Mouse (Mus musculus): ENCODE measurements at regions not wholly inside any gene's neighbourhood (a gene's known extent, or its start where the extent isn't known, plus 50 kb on each side); places are given as distances from the start of the nearest gene placed in this dataset.

DNA sequence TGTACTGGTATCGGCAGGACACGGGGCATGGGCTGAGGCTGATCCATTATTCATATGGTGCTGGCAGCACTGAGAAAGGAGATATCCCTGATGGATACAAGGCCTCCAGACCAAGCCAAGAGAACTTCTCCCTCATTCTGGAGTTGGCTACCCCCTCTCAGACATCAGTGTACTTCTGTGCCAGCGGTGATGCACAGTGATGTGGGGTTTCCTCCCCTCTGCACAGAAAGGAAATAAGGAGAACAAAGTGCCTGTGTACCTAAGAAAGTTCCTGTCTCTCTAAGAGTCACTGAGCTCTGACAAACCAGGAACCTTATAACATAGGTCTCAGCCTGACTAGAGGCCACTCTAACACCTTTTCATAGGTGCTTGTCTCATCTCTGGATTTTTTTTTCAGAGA, 86.3 kb upstream of the 2210010C04Rik start:
- DNase-seq: no peak

DNA sequence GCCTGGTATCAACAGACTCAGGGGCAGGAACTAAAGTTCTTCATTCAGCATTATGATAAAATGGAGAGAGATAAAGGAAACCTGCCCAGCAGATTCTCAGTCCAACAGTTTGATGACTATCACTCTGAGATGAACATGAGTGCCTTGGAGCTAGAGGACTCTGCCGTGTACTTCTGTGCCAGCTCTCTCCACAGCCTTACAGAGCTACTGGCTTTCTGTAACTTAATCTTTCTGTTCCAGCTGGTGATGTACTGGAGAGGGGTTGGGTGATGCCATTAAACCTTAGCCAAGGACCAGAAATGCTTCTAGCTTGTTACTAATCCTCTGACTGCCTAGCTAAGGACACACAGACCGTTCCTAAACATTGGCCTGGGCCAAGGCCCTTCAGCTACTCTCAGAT, 83.9 kb upstream of the 2210010C04Rik start:
- no peak for DNase-seq

DNA sequence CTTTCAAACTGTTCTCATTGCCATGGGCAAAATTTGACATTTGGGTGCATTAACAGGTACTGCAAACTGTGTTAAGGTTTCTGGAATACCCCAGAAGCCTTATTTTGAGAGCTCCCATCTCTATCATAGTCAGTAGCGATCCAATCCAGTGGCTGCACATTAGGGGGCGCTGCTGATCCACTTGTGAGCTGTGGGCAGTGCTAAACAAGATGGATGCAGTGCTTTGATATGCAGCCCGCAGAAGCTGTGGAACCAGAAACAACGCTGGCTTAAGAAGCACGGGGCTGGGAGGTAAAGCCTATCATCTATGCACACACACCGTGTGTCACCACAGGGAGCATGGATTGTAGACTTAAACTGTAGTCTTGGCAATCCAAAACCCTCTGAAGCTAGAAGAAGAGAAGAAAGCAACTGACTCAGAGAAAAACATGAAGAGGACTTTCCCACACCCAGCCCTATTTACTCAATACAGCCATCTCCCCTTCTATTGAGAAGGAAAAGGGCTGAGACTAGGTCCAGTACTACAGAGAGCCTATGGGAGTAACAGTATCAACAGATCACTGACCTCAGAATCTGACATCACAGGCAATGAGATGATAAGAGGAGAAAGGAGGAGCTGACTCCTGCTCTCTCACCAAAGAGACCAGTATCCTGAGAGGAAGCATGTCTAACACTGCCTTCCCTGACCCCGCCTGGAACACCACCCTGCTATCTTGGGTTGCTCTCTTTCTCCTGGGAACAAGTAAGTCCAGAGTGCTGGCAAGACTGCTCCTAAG, 83.1 kb upstream of the 2210010C04Rik start:
- DNase-seq: peak; percentile 15

DNA sequence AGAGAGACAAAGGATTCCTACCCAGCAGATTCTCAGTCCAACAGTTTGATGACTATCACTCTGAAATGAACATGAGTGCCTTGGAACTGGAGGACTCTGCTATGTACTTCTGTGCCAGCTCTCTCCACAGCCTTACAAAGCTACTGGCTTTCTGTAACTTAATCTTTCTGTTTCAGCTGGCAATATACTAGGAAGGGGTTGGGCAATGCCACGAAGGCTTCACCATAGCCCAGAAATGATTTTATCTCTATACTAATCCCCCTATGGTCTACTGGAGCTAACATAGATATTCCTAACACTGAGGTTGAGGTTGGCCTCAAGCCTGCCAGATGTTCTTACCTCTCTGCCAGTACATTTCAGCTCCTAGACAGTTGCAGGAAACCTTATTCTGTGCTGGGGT, 78.6 kb upstream of the 2210010C04Rik start:
- DNase-seq: no peak

DNA sequence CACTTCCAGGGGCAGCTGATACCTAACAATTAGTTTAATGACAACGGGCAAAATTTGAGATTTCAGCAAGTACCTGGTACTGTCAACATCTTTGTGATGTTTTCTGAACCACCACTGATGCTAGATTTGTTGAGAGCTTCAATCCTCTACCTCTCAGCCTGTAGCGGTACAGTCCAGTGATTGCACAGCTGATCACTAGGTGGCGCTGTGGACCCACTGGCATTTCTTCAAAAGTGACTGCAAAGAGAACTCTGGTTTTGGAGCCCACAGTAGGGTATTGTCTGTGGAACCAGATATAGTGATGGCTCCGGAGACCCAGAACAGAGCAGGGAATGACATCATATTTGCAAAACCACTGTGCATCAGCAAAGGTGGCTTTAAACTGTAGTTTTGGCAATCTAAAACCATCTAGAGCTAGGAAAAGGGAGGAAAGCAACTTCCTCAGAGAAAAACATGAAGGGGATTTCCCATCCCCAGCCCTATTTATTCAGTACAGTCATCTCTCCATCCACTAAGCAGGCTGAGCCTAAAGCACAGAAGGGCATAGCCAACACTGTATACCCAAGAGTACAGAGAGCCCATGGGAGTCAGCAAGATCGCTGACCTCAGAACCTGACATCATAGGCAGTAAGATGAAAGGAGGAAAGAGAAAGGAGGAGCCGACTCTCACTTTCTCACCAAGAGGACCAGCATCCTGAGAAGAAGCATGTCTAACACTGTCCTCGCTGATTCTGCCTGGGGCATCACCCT, 77.7 kb upstream of the 2210010C04Rik start:
- no peak for DNase-seq

DNA sequence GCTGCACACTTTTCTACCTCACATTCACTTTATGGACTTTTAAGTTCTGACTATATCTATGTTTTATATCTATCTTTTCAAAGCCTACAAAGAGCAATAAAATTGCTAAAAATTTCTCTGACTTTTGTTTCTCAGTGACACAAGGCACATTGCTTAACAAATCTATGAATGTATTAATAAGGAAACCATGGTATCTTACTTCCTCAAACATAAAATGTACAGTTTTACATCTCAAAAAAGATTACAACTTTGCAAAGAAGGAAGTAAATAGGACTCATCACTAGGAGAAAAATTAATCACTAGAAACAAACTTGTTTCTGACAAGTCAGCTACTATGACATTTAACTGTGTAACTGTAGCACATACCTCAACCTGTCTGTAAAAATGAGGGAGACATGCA, 76.5 kb upstream of the 2210010C04Rik start:
- no peak for DNase-seq

DNA sequence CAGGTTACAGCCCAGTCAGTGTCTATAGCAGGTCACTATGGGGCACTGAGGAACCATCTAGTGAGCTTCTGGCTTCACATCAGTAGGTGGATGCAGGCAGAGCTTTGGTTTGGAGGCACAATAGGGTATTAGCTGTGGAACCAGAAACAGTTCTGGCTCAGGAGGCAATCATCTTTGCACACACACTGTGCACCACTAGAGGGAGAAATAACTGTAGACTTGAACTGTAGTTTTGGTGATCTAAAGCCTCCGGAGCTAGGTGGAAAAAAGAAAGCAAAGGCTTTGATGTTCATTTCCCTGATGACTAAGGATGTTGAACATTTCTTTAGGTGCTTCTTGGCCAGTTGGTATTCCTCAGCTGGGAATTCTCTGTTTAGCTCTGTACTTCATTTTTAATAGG, 73.6 kb upstream of the 2210010C04Rik start:
- DNase-seq: no peak

DNA sequence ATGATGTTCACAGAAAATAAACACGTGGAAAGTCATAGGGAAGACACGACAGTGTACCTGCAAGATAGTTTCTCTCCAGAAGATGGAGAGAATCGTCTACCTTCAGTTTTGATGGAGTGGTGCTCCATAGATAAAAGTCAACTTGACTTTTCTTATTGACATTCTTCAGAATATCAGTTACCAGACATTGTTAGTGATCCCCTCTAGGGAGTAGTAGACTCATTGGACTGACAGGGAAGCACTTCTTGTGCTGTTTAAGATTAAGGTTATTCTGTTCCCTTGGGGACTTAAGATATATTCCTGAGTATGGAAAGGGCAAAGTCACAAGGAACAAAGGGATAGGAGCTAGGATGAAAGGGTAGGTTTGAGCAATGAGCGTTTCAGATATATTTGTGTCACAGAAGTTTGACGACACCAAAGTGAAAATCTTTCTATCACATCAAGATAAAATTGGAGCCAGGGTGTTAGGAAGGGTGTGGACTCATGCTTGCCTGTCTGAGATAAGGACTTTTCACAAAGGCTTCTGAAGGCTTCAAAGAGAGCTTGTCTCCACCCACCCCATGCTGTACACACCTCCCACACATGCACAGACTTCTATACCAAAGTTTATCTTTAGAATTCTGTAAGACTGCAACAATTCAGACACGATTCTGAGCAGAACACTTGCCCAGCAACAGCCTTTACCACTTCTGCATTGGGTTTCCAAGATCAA, 68.5 kb upstream of the 2210010C04Rik start:
- no peak for DNase-seq

DNA sequence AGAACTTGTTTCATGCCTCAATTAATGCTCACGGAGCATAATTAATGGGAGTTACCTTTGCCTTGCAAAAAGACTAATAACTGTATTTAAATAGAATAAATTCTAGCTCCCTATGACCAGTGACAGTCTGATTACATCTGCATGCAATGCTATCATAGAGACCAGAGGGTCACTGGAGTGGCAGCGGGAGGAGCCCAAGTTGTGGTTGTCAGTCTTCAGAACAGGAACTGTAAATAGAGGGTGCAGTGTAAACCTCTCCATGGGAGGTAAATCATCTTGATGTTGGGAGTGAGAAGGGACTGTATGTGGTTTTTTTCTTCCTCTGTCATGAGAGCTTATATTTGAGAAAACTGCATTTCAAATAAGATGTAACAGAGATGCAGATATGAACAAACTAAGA, 66.7 kb upstream of the 2210010C04Rik start:
- DNase-seq: no peak

DNA sequence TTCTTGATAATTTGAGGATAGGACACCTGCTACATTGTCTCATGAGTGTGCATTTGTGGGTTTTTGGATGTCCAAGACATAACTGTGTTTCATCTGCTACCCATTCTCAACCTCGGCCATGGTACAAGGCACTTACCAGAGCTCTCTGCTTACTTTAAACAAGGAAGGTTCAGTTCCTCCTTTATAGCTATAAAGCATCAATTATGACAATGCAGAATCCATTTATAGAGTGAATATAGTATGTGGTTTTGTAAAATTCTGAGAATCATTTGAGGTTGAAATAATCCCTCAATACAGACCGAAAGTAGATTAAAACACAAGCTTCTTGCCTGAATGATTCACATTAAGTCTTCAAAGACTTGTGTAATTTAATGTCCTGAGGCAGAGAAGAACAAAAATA, 64.9 kb upstream of the 2210010C04Rik start:
- no peak for DNase-seq

DNA sequence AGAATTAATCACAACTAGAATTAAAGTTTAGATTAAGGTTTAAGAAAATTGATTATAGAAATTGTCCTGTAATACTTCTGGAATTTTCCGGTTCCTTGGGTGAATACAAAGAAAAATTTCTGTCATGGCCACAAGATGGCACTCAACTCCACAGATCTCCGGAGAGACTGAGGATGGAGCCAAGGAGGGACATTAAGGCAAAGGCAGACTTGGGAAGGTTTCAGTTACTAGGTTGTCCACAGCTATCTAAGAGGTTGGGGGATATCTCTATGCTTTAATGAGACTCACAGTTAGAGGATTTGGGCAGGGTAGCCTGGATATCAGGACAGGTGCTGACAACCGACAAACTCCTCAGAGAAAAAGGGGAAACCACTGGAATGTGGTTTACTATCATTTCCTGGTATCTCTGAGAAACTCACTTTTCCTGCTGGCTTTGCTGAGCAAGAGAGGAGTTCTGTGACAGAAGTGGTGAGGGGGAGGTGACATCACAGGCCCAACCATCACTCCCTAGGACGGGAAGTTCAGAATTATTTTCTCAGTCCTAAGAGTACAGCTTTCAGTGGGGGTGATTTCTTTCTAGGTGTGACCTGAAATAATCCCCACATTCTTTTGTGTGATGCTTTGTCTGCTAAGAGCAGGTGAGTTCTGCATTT, 56.0 kb upstream of the 2210010C04Rik start:
- no peak for DNase-seq
